Mouse (Mus musculus) CH12.LX (cell line): ENCODE measurements at regions not wholly inside any gene's neighbourhood (a gene's known extent, or its start where the extent isn't known, plus 50 kb on each side); places are given as distances from the start of the nearest gene placed in this dataset.

Experiments
- CHD2 ChIP-seq: IDR thresholded peaks from 2 replicates; pipeline ENCODE4 v1.6.1; 2011; ENCODE audit warnings: low read length, improper control_type of control experiment
- CTCF ChIP-seq, 2 experiments: IDR thresholded peaks in 1 of 2; conservative IDR thresholded peaks in 1 of 2; 2 replicates each; pipeline ENCODE4 v1.5.1; 2011 to 2012; ENCODE audit warnings: low read depth in 2 of 2, low read length in 2 of 2, improper control_type of control experiment in 1 of 2, inconsistent platforms in 1 of 2, mild to moderate bottlenecking in 1 of 2, moderate library complexity in 1 of 2

DNA sequence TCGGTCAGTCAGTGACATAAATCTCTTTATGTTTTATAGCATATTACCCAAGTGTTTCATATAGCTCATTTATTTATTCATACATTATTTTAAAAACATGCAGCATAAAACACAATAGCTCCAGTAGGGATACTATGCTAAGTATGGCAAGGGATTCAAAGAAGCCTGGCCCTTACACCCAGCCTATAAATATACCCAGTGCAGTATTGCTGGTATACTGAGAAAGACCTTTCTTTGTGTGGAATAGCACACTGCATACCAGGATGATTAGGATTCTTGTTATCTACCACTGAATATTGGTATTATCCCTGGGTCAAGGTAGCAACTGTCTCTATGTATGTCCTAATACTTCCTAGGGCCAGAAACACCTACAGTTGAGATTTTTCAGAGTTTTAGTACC lies 389.4 kb downstream of the 1190002N15Rik start:
- no peak for TF ChIP-seq CTCF (conservative IDR thresholded peaks at IDR 0.05 in 1 of 2, IDR thresholded peaks at IDR 0.05 in 1 of 2; ENCODE audit: low read depth in 2 of 2, low read length in 2 of 2)
- TF ChIP-seq CHD2, result no peak
